Mouse (Mus musculus) spleen, postnatal 14 days (tissue): ENCODE results near the gene Ldlrad3.

Source experiments
- DNase-seq, 2 experiments: peaks; one replicate each; pipeline ENCODE4 v3.0.0; 2021 to 2022; ENCODE audit warnings: low spot score in 2 of 2

The Ldlrad3 gene

GRCm38 (mm10) chr2:101966017-101966416 is 220.2 kb downstream of the Ldlrad3 start:
- DNase-seq = no peak

- DNase-seq = no peak
These were observed 220.7 kb downstream of the Ldlrad3 start for GRCm38 (mm10) chr2:101965515-101965914.

- no peak for DNase-seq
These were observed 222.8 kb downstream of the Ldlrad3 start for GRCm38 (mm10) chr2:101963367-101963766.

GRCm38 (mm10) chr2:101962349-101962748 is 223.8 kb downstream of the Ldlrad3 start:
- DNase-seq = no peak

GRCm38 (mm10) chr2:101961391-101961790 is 224.8 kb downstream of the Ldlrad3 start:
- no peak for DNase-seq

GRCm38 (mm10) chr2:101960658-101961057 is 225.5 kb downstream of the Ldlrad3 start:
- DNase-seq = no peak

GRCm38 (mm10) chr2:101956125-101956524 is 230.1 kb downstream of the Ldlrad3 start:
- no peak for DNase-seq

GRCm38 (mm10) chr2:101952951-101953361 is 233.2 kb downstream of the Ldlrad3 start:
- DNase-seq = no peak

- DNase-seq = no peak
These were observed 235.3 kb downstream of the Ldlrad3 start for GRCm38 (mm10) chr2:101950716-101951520.

GRCm38 (mm10) chr2:101935006-101935405 is 251.2 kb downstream of the Ldlrad3 start:
- DNase-seq = no peak

- no peak for DNase-seq
These were observed 252.9 kb downstream of the Ldlrad3 start for GRCm38 (mm10) chr2:101933301-101933700.

GRCm38 (mm10) chr2:101932169-101932936 is 253.8 kb downstream of the Ldlrad3 start:
- no peak for DNase-seq

GRCm38 (mm10) chr2:101925591-101926188 is 260.5 kb downstream of the Ldlrad3 start:
- no peak for DNase-seq

GRCm38 (mm10) chr2:101925183-101925582 is 261.0 kb downstream of the Ldlrad3 start:
- DNase-seq = no peak

GRCm38 (mm10) chr2:101923181-101923580 is 263.0 kb downstream of the Ldlrad3 start:
- no peak for DNase-seq

GRCm38 (mm10) chr2:101922302-101922701 is 263.9 kb downstream of the Ldlrad3 start:
- no peak for DNase-seq

GRCm38 (mm10) chr2:101920136-101920554 is 266.0 kb downstream of the Ldlrad3 start:
- DNase-seq = no peak

GRCm38 (mm10) chr2:101918518-101918917 is 267.7 kb downstream of the Ldlrad3 start:
- DNase-seq = no peak

GRCm38 (mm10) chr2:101909326-101910080 is 276.7 kb downstream of the Ldlrad3 start:
- DNase-seq = no peak

- no peak for DNase-seq
These were observed 277.4 kb downstream of the Ldlrad3 start for GRCm38 (mm10) chr2:101908773-101909172.

GRCm38 (mm10) chr2:101907386-101908022 is 278.7 kb downstream of the Ldlrad3 start:
- DNase-seq = no peak
